ENCODE assay signal across 10 mouse cellular contexts in the genomic region with DNA sequence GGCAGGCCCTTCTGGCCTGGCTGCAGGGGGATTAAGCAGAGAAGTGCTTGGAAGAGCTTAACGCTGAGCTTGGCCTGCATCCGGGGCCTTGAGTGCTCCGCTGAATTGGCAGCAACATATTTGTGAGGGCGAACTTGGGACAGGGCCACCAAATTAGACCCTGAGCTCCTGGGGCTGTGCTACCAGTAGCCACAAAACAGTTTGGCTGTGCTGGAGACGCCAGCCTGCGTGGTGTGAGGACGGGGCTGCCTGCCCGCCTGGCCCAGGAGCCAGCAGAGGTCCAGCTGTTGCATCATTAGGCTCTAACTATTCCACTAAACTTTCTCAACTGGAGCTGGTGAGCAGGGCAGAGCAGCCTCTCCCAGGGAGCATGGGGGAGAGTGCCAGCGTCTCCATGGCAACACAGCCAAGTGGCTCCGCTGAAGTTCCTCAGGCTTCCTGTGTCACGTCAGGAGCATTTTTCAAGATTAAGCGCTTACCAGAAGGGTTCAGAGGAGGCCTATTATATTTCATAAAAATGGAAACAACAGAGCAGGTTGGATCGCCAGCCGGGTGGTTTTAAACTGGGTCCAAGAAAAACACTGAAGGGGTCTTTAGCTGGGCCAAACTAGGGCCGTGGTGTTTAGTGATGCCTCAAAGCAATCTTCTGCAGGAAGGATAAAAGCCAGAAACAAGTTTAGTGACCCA.
DNase-seq lines count a peak whose midpoint lies in the region; ATAC-seq and TF ChIP-seq lines count a peak whose summit lies in the region.
"Had no signal": no experiment of that assay in that cellular context is flagged by ENCODE, and none has a peak within 500 bp of the region (broad histone marks: within the 10 kb centered on the region; RNA-seq: fewer than 3 reads in every experiment).

No protein-coding gene starts in this region.

- H3K27ac ChIP-seq in heart, embryonic 10.5 days: peak overlapping the region; percentile 80
- H3K27ac ChIP-seq in limb, embryonic 12.5 days: peak overlapping the region; percentile 92
- H3K27ac ChIP-seq in midbrain, postnatal 0 days (ENCODE audit: low read depth, low read length): peak overlapping the region; percentile 51

- peak; percentile 69; the same call in 1 of the 2 replicates for ATAC-seq in limb, embryonic 12.5 days (ENCODE audit: insufficient number of reproducible peaks, insufficient read depth, low FRiP score, low TSS enrichment, low read depth)
- peak; percentile 73 for ATAC-seq in midbrain, postnatal 0 days (ENCODE audit: low FRiP score)

- 35% methylated on average over 15 of the region's 15 CpGs for whole genome bisulfite sequencing in heart, embryonic 10.5 days
- WGBS in limb, embryonic 12.5 days: 11% methylated on average over 15 of the region's 15 CpGs
- WGBS in midbrain, postnatal 0 days: 17% methylated on average over 15 of the region's 15 CpGs

- H3K9me3 ChIP-seq in heart, embryonic 10.5 days: no peaks in the 10 kb centered on the region
- H3K9me3 ChIP-seq in limb, embryonic 12.5 days: no peaks in the 10 kb centered on the region
- H3K9me3 ChIP-seq in midbrain, postnatal 0 days (ENCODE audit: low read length): no peaks in the 10 kb centered on the region

- peak; percentile 48 for DNase-seq in thymus, postnatal 4 days
- no peak for DNase-seq in thymus, postnatal 0 days (ENCODE audit: low spot score)
- peak; percentile 100 for DNase-seq in fibroblast of lung, adult 2 months (ENCODE audit: low read depth)
- DNase-seq in heart, embryonic 10.5 days (ENCODE audit: low spot score): peak; percentile 91
- peak; percentile 79 for DNase-seq in kidney, adult 9 months
- peak; percentile 94 for DNase-seq in midbrain, postnatal 0 days (ENCODE audit: low spot score)
- peak; percentile 53 for DNase-seq in telencephalon, adult 2 months (ENCODE audit: low read depth, low spot score)

- peak overlapping the region; percentile 21 for H3K4me2 ChIP-seq in limb, embryonic 12.5 days
- H3K4me2 ChIP-seq in midbrain, postnatal 0 days (ENCODE audit: low read depth, low read length, poor library complexity, severe bottlenecking): peak overlapping the region; percentile 18; the same call in 1 of the 2 replicates

- peaks cover 9% of the 10 kb centered on the region; the same call in 1 of the 2 replicates for H3K36me3 ChIP-seq in heart, embryonic 10.5 days
- peaks cover 37% of the 10 kb centered on the region for H3K36me3 ChIP-seq in limb, embryonic 12.5 days
- H3K36me3 ChIP-seq in midbrain, postnatal 0 days (ENCODE audit: insufficient read depth, low read length): peaks cover 17% of the 10 kb centered on the region

- H3K4me3 ChIP-seq in heart, embryonic 10.5 days: no peak overlapping the region; the same call in 1 of the 2 replicates
- no peak overlapping the region for H3K4me3 ChIP-seq in limb, embryonic 12.5 days (replicated peaks)
- H3K4me3 ChIP-seq in midbrain, postnatal 0 days (ENCODE audit: low read depth, low read length): no peak overlapping the region
- H3K4me3 ChIP-seq: megakaryocyte, embryonic 14.5 days had no signal

- TF ChIP-seq CTCF in midbrain, postnatal 0 days (IDR thresholded peaks at IDR 0.05): no peak

- H3K9ac ChIP-seq in limb, embryonic 12.5 days (replicated peaks): no peak overlapping the region; the same call in 1 of the 2 replicates
- H3K9ac ChIP-seq in midbrain, postnatal 0 days (replicated peaks; ENCODE audit: low read length, poor library complexity, severe bottlenecking): no peak overlapping the region

- H3K27me3 ChIP-seq in heart, embryonic 10.5 days (ENCODE audit: insufficient read depth, poor library complexity, severe bottlenecking): 0 out of 2 replicates have a peak, but pooled peaks cover 7% of the 10 kb centered on the region
- no peaks in the 10 kb centered on the region for H3K27me3 ChIP-seq in limb, embryonic 12.5 days
- no peaks in the 10 kb centered on the region for H3K27me3 ChIP-seq in midbrain, postnatal 0 days (ENCODE audit: insufficient read depth, low read length)
- H3K27me3 ChIP-seq: CH12.LX; megakaryocyte, embryonic 14.5 days had no signal

- H3K4me1 ChIP-seq in heart, embryonic 10.5 days: peaks cover 43% of the 10 kb centered on the region
- peaks cover 55% of the 10 kb centered on the region for H3K4me1 ChIP-seq in limb, embryonic 12.5 days (replicated peaks)
- H3K4me1 ChIP-seq in midbrain, postnatal 0 days (ENCODE audit: insufficient read depth, low read length): peaks cover 30% of the 10 kb centered on the region; the same call in 1 of the 2 replicates
